Mouse (Mus musculus): ENCODE measurements around the gene Slc25a18. TPM values are rescaled to one million over a fixed set of nuclear protein-coding genes. Genes with fewer than 3 reads are reported as not detected.

The Slc25a18 gene
- polyA plus RNA-seq (2012; rRNA removed): 124 and 139 TPM in 2 replicates

- Histone ChIP-seq H3K27ac (ENCODE audit: insufficient read depth, low read length) (peak within 1 kb of the TSS; percentile 12; the same call in 1 of the 2 replicates), H3K4me1 (ENCODE audit: control insufficient read depth, insufficient read depth, low read length) (no peaks in the 10 kb centered on the region), H3K4me3 (ENCODE audit: insufficient read depth, low read length) (peak within 1 kb of the TSS; percentile 2; the same call in 1 of the 2 replicates)
- TF ChIP-seq CTCF (IDR thresholded peaks at IDR 0.05; ENCODE audit: extremely low read depth, insufficient read depth, low read length) (no peak), POLR2A (IDR thresholded peaks at IDR 0.05; ENCODE audit: extremely low read depth, insufficient read depth, low read length) (no peak)
Measured at GRCm38 (mm10) chr6:120773149-120773628, at the start of gene Slc25a18. Gene Slc25a18 (plus strand): TSS chr6:120773578.

DNA sequence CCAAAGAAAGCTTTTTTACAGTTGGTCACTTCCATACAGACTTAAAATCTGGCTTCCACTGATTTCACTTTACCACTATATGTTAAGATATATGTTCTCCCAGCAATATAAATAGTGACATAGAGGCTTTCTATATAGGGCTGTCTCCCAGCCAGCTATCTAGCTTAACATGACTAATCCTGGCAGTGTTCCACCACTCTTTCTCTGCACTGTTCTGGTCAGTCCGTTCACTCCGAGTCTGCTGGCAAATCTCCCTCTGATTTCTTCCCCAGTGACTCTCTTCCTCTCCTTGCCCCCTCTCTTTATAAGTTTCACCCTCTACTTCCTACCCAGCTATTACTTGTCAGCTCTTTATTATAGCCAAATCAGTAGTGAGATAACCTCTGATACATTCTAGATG, 47.4 kb upstream of the Slc25a18 start:
- TF ChIP-seq POLR2A (IDR thresholded peaks at IDR 0.05; ENCODE audit: extremely low read depth, insufficient read depth, low read length): no peak
- no peak for TF ChIP-seq CTCF (IDR thresholded peaks at IDR 0.05; ENCODE audit: extremely low read depth, insufficient read depth, low read length)
- Histone ChIP-seq H3K4me3 (ENCODE audit: insufficient read depth, low read length) (no peak overlapping the region), H3K27ac (ENCODE audit: insufficient read depth, low read length) (no peak overlapping the region), H3K4me1 (ENCODE audit: control insufficient read depth, insufficient read depth, low read length) (no peaks in the 10 kb centered on the region)

GRCm38 (mm10) chr6:120736011-120736410, 37.4 kb upstream of the Slc25a18 start:
- H3K4me3 ChIP-seq (ENCODE audit: insufficient read depth, low read length): no peak overlapping the region
- no peak overlapping the region for H3K27ac ChIP-seq (ENCODE audit: insufficient read depth, low read length)
- TF ChIP-seq CTCF (IDR thresholded peaks at IDR 0.05; ENCODE audit: extremely low read depth, insufficient read depth, low read length) (no peak), POLR2A (IDR thresholded peaks at IDR 0.05; ENCODE audit: extremely low read depth, insufficient read depth, low read length) (no peak)
- H3K4me1 ChIP-seq (ENCODE audit: control insufficient read depth, insufficient read depth, low read length): no peaks in the 10 kb centered on the region

DNA sequence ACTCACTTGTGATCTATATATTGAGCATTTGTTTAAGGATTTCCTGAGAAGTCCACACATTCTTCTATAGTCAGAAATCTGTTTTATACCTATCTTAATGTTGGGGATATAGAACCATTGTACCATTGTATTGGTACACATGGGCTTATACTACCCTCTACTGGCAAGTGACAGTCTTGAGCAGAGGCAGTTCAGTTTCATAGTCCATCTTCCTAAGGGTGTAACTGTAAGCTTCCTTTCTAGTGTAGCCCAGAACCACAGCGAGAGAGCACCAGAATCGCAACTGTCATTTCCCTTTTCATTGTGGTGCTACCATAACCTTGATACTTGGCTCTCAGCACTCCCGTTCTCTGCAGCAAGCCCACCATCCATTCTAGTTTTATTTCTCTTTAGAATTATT, 36.8 kb upstream of the Slc25a18 start:
- no peak for TF ChIP-seq POLR2A (IDR thresholded peaks at IDR 0.05; ENCODE audit: extremely low read depth, insufficient read depth, low read length)
- TF ChIP-seq CTCF (IDR thresholded peaks at IDR 0.05; ENCODE audit: extremely low read depth, insufficient read depth, low read length): peak; percentile 64
- H3K27ac ChIP-seq (ENCODE audit: insufficient read depth, low read length): no peak overlapping the region
- H3K4me3 ChIP-seq (ENCODE audit: insufficient read depth, low read length): no peak overlapping the region
- no peaks in the 10 kb centered on the region for H3K4me1 ChIP-seq (ENCODE audit: control insufficient read depth, insufficient read depth, low read length)

DNA sequence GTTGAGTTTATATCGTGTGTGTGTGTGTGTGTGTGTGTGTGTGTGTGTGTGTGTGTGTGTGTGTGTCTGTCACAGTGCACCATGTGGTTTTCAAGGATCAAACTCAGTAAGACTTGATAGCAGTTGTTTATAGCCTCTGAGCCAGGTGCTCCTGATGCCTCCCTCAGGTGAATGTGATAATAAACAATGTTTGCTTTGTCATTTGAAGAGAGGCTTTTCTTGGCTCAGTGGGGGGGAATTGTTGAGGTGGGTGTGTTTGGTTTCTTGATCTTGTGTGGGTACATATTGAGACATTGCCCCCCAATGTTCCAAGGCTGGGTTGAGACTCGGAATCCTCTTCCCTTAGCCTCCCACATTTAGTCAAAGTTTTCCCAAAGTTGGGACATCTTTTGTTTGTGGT, 30.2 kb upstream of the Slc25a18 start:
- H3K4me3 ChIP-seq (ENCODE audit: insufficient read depth, low read length): no peak overlapping the region
- no peak overlapping the region for H3K27ac ChIP-seq (ENCODE audit: insufficient read depth, low read length)
- TF ChIP-seq CTCF (IDR thresholded peaks at IDR 0.05; ENCODE audit: extremely low read depth, insufficient read depth, low read length) (no peak), POLR2A (IDR thresholded peaks at IDR 0.05; ENCODE audit: extremely low read depth, insufficient read depth, low read length) (no peak)
- no peaks in the 10 kb centered on the region for H3K4me1 ChIP-seq (ENCODE audit: control insufficient read depth, insufficient read depth, low read length)

DNA sequence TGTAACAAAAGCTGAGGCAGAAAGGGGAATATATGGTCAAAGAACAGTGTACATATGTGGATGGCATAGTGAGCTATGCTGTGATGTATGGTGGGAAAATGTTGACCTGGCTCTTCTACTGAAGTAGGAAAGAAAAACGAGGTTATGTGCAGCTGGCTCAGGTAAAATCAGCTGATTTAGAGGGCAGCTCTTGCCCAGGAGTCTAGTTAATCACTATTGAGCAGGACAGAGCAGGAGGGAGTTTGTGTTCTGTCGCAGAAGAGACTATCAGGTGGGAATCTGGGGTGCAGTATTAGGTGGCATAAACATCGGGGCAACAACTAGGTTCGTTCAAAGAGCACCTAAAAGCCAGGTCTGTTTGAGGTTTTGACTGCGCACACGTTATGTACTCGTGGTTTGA, 29.1 kb upstream of the Slc25a18 start:
- Histone ChIP-seq H3K4me1 (ENCODE audit: control insufficient read depth, insufficient read depth, low read length) (no peaks in the 10 kb centered on the region), H3K4me3 (ENCODE audit: insufficient read depth, low read length) (no peak overlapping the region), H3K27ac (ENCODE audit: insufficient read depth, low read length) (no peak overlapping the region)
- TF ChIP-seq POLR2A (IDR thresholded peaks at IDR 0.05; ENCODE audit: extremely low read depth, insufficient read depth, low read length) (no peak), CTCF (IDR thresholded peaks at IDR 0.05; ENCODE audit: extremely low read depth, insufficient read depth, low read length) (no peak)

GRCm38 (mm10) chr6:120746416-120746815, 27.0 kb upstream of the Slc25a18 start:
- Histone ChIP-seq H3K4me1 (ENCODE audit: control insufficient read depth, insufficient read depth, low read length) (no peaks in the 10 kb centered on the region), H3K27ac (ENCODE audit: insufficient read depth, low read length) (no peak overlapping the region), H3K4me3 (ENCODE audit: insufficient read depth, low read length) (no peak overlapping the region)
- TF ChIP-seq CTCF (IDR thresholded peaks at IDR 0.05; ENCODE audit: extremely low read depth, insufficient read depth, low read length) (no peak), POLR2A (IDR thresholded peaks at IDR 0.05; ENCODE audit: extremely low read depth, insufficient read depth, low read length) (no peak)

DNA sequence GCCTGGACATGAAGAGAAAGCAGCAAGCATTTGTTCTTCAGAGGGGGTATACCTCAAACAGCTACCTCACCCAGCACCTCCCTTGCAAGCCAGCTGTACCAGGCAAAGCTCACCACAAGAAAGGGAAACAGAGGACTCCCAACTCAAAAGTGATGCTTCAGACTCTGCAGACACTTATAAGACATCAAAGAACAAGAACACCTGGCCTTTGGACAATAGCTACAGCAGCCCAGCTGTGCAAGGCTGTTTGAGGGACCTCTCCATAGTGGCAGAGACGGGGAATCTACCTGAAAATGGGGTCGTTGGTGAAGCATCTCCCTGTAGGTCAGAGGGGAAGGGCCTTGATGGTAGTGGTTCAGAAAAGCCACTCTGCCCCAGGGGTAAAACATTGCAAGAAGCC, 12.2 kb upstream of the Slc25a18 start:
- H3K4me1 ChIP-seq (ENCODE audit: control insufficient read depth, insufficient read depth, low read length): no peaks in the 10 kb centered on the region
- no peak overlapping the region for H3K27ac ChIP-seq (ENCODE audit: insufficient read depth, low read length)
- no peak overlapping the region for H3K4me3 ChIP-seq (ENCODE audit: insufficient read depth, low read length)
- TF ChIP-seq CTCF (IDR thresholded peaks at IDR 0.05; ENCODE audit: extremely low read depth, insufficient read depth, low read length) (no peak), POLR2A (IDR thresholded peaks at IDR 0.05; ENCODE audit: extremely low read depth, insufficient read depth, low read length) (no peak)

- TF ChIP-seq CTCF (IDR thresholded peaks at IDR 0.05; ENCODE audit: extremely low read depth, insufficient read depth, low read length): no peak
- TF ChIP-seq POLR2A (IDR thresholded peaks at IDR 0.05; ENCODE audit: extremely low read depth, insufficient read depth, low read length): no peak
- Histone ChIP-seq H3K27ac (ENCODE audit: insufficient read depth, low read length) (no peak overlapping the region), H3K4me1 (ENCODE audit: control insufficient read depth, insufficient read depth, low read length) (no peaks in the 10 kb centered on the region), H3K4me3 (ENCODE audit: insufficient read depth, low read length) (no peak overlapping the region)
Measured at GRCm38 (mm10) chr6:120769972-120770371, 3.4 kb upstream of the Slc25a18 start.

GRCm38 (mm10) chr6:120771366-120771765, 2.0 kb upstream of the Slc25a18 start:
- Histone ChIP-seq H3K27ac (ENCODE audit: insufficient read depth, low read length) (no peak overlapping the region), H3K4me3 (ENCODE audit: insufficient read depth, low read length) (no peak overlapping the region), H3K4me1 (ENCODE audit: control insufficient read depth, insufficient read depth, low read length) (no peaks in the 10 kb centered on the region)
- TF ChIP-seq POLR2A (IDR thresholded peaks at IDR 0.05; ENCODE audit: extremely low read depth, insufficient read depth, low read length) (no peak), CTCF (IDR thresholded peaks at IDR 0.05; ENCODE audit: extremely low read depth, insufficient read depth, low read length) (no peak)
